Mouse (Mus musculus) ES-Bruce4 (cell line): Measurements from ENCODE around the gene Depdc5.

Experiments
- CTCF ChIP-seq: IDR thresholded peaks from one replicate; pipeline ENCODE4 v1.8.1; 2011; ENCODE audit warnings: low read depth, low read length
- EP300 ChIP-seq: IDR thresholded peaks from 2 replicates; pipeline ENCODE4 v1.6.1; 2011; ENCODE audit warnings: low read depth, low read length; ENCODE audit not compliant: insufficient read depth
- POLR2A ChIP-seq: IDR thresholded peaks from one replicate; pipeline ENCODE4 v1.8.1; 2011; ENCODE audit warnings: low read length; ENCODE audit not compliant: insufficient read depth

DNA sequence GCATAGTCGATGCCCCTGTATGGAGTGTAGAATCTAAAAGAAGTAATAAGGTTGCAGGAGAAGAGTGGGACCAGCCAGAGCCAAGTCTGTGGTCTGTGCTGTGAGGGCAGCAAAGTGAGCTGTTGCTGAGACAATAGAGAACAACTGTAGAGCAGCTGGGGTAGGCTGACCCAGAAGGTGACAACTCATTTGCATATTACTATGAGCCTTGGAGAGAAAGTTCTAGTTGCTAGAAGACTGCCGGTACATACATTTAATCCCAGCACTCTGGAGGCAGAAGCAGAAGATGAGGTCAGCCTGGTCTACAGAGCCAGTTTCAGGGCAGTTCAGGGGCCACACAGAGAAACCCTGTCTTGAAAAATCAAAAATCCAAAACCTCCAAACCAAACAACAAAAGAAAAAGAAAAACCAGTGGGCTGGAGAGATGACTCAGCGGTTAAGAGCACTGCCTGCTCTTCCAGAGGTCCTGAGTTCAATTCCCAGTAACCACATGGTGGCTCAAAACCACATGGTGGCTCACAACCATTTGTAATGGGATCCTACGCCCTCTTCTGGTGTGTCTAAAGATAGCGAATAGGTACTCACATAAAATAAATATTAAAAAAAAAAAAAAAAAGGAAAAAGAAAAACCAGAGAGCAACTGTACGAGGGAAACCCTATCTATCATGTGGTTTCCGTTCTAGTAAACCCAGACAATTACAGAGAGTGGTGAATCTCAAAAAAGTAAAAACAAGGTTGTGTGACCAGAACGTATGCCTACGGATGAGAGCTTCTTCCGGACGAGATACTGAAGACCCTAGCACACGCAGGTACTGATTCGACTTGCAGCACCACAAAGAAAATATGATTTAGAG lies 175.4 kb downstream of the Depdc5 start:
- TF ChIP-seq CTCF (no peak), POLR2A (no peak), EP300 (no peak)
